In genomic region chr1:176979235-176979634, GRCm38 (mm10) we compare ENCODE assay signal across 30 mouse cellular contexts.
DNase-seq lines count a peak whose midpoint lies in the region; ATAC-seq and TF ChIP-seq lines count a peak whose summit lies in the region.
"Had no signal": no experiment of that assay in that cellular context is flagged by ENCODE, and none has a peak within 500 bp of the region (broad histone marks: within the 10 kb centered on the region; RNA-seq: fewer than 3 reads in every experiment).

No protein-coding gene starts in this region.

- intact Hi-C loops in left cerebral cortex, adult 2 months (cut with DNase I) = no loop called here
- intact Hi-C loops in left cerebral cortex, postnatal 14 days (cut with DNase I) = no loop called here

- TF ChIP-seq CTCF in left cerebral cortex, adult 2 months (IDR thresholded peaks at IDR 0.05) = no peak

- no peak for DNase-seq in frontal cortex, adult 2 months (ENCODE audit: extremely low spot score in 1 of 2, low spot score in 1 of 2)
- DNase-seq in layer of hippocampus, adult 18-20 months (ENCODE audit: low spot score in 2 of 2) = peak; percentile 61 to 81
- no peak for DNase-seq in layer of hippocampus, postnatal 25 days (ENCODE audit: extremely low spot score in 1 of 2, low spot score in 1 of 2)
- no peak for DNase-seq in left cerebral cortex, adult 2 months (ENCODE audit: extremely low spot score in 1 of 2, low spot score in 2 of 2)
- no peak for DNase-seq in left cerebral cortex, postnatal 14 days (ENCODE audit: low spot score in 2 of 2)
- DNase-seq in telencephalon, adult 2 months (ENCODE audit: low read depth, low spot score) = peak; percentile 46
- DNase-seq: adrenal gland, adult 8-10 months; adrenal gland, postnatal 25 days; cerebellum, adult 11 months; cerebellum, adult 2 months; cerebellum, adult 9-11 months; cerebellum, postnatal 25 days; embryo, embryonic 11 days; gastrocnemius, adult 2 months; gastrocnemius, postnatal 14 days; heart, adult 18-20 months; heart, postnatal 10 days; heart, postnatal 4 days had no signal

- peak overlapping the region; percentile 54 for H3K27ac ChIP-seq in left cerebral cortex, adult 2 months
- H3K27ac ChIP-seq: embryonic facial prominence, embryonic 10.5 days; embryonic facial prominence, embryonic 13.5 days; forebrain, embryonic 12.5 days; gastrocnemius, adult 2 months; heart, embryonic 15.5 days; hindbrain, embryonic 14.5 days; hindbrain, postnatal 0 days had no signal

- H3K4me3 ChIP-seq in left cerebral cortex, adult 2 months = no peak overlapping the region
- H3K4me3 ChIP-seq: embryonic facial prominence, embryonic 10.5 days; embryonic facial prominence, embryonic 13.5 days; erythroblast, embryonic 14.5 days; forebrain, embryonic 12.5 days; forebrain, embryonic 15.5 days; gastrocnemius, adult 2 months; heart, embryonic 12.5 days; heart, embryonic 15.5 days had no signal

- peak; percentile 47 for ATAC-seq in frontal cortex, adult (ENCODE audit: low TSS enrichment)
- ATAC-seq in monocyte, adult 5-6 weeks (replicated peaks; ENCODE audit: insufficient number of reproducible peaks, low FRiP score, low TSS enrichment, poor library complexity, severe bottlenecking) = no peak
- ATAC-seq: activated CD4-positive, CD25-positive, alpha-beta regulatory T cell, adult 4 months; forebrain, embryonic 15.5 days; hindbrain, postnatal 0 days had no signal

Comparison
In these comparisons a context has a peak if more than half of its experiments do, and no peak if none do; other contexts are left out.
1. DNase-seq: peak in layer of hippocampus, adult 18-20 months (2 of 2) and telencephalon, adult 2 months (single experiment); none in frontal cortex, adult 2 months (0 of 2), layer of hippocampus, postnatal 25 days (0 of 2), left cerebral cortex, adult 2 months (0 of 2) and left cerebral cortex, postnatal 14 days (0 of 2).